Mouse (Mus musculus) gastrocnemius, postnatal 10 days (tissue): ENCODE results near the gene Tnfsf15. TPM values are rescaled to one million over a fixed set of nuclear protein-coding genes. Genes with fewer than 3 reads are reported as not detected.

Source experiments
- DNase-seq: peaks from one replicate; pipeline ENCODE4 v3.0.0; 2021; ENCODE audit warnings: mixed read lengths
- total RNA-seq, 2 experiments: library from RNA; stranded (reverse); gene quantifications; 2 replicates each; pipeline ENCODE4 v1.2.3; 2021

Tnfsf15 gene
- total RNA-seq, 2 experiments from 2014 or later = 0.09 TPM; not detected in 1

DNA sequence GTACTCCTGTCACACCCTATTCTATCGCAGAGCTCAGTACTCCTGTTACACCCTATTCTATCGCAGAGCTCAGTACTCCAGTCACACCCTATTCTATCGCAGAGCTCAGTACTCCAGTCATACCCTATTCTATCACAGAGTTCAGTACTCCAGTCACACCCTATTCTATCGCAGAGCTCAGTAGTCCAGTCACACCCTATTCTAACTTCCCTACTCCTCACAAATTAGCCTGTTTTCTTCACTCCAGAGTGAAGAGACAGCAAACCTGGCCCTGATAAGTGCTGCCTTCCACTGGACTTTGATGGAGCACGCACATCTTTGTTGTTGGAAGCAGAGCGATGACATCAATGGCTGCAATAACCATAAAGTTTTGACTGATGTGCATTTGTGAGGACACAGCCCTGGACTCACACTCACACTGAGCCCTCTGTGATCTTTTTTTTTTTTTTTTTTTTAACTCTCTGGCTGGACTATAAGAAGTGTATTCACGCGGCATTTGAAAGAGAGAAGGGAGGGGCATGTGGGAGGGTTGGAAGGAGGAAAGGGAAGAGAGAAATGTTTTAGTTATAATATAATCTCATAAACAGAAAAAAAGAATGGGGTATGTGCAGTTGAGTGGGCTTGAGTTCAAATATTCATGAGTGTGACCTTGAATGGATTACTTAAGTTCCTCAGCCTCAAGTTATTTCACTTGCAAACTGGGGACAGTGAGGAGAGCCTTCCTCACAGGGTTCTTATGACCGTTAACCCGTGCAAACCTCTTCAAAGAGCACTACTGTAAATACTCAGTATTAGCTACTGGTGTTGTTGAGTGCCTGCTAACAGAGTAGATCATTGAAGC lies 60.3 kb downstream of the Tnfsf15 start:
- no peak for DNase-seq

DNA sequence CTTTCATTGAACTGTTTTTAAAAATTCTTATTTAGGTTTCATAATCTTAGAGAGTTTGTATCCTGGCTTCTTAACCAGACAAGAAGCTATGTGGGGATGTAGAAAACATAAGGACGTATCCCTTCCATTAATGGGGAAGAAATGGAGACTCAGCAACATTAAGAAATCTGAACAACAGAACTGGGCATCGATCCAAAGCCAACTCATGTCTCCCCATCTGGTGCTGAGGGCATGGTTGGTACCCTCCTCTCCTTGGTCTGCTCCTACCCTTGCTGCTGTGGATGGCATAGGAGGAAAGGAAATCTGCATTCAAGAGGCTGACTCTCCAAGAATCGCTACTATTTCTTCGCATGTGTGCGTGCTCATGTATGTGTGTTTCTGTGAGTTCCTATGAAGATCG lies 61.2 kb downstream of the Tnfsf15 start:
- DNase-seq = no peak

DNA sequence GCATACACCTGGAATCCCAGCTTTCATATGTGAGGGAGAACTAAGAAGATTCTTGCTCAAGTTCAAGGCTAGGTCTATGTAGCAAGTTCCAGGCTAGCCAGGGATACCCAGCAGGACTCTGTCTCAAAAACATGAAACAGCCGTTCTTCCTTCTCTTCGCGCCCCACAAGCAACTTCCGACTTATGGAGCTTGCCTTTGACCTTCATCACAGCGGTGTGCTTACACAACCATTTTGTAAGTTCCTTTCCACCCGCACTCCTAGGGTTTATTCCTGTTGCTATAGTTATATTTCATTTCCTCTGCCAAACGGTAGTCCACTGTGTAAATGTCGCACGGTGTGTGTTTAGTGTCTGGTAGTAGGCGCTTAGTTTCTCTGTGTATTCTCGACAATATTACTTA lies 61.9 kb downstream of the Tnfsf15 start:
- DNase-seq = no peak

DNA sequence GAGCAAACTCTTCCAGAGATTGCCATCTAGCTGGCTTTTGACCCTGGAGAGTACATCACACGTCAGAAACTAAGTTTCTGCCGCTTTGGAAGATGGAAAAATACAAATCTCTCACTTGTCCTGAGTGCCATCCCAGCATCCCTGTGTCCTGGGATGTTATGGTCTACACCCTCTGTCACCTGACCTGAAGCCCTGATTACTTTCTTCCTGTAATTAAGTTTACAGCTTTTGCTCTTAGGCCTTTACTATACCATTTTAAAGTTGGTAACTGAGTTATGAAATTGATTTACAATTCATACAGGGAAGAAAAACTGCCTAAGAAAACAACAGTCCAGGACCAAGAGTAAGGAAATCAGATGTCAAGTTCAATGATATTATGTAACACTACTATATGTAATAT lies 62.5 kb downstream of the Tnfsf15 start:
- no peak for DNase-seq

DNA sequence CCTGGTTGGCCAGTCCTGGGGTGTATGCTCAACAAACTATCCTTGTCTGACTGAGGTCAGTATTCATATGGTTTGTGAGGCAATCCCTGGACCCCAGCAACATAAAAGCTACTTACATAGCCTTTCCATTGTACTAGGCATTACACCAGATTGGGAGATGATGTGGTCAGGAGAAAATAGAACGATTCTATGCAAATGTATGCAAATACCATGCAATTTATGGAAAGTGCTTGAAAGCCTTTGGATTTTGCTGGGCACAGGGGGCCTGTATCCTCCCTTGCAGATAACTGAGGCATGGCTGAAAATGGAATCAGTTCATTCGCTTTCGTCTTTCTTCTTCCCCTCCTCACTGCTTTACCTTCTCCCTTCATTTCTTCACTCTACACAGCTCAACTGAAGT lies 63.4 kb downstream of the Tnfsf15 start:
- DNase-seq = no peak

Other genes starting within 250 kb of the Tnfsf15 start
- gene Whrn, start 249.1 kb downstream of the Tnfsf15 start, total RNA-seq = 1 to 10 TPM; 2.5 to 4.7 TPM
- gene Atp6v1g1, start 200.3 kb downstream of the Tnfsf15 start, total RNA-seq = 100 to 1,000 TPM; 279 to 306 TPM
- 1 to 10 TPM; 7.9 to 8.8 TPM for gene Tmem268, start 186.3 kb downstream of the Tnfsf15 start, total RNA-seq
- gene Gm11213, start 139.9 kb downstream of the Tnfsf15 start, total RNA-seq = not detected
- not detected for gene Tex48, start 122.7 kb downstream of the Tnfsf15 start, total RNA-seq
- gene Gm11214, start 81.7 kb downstream of the Tnfsf15 start, total RNA-seq = not detected
- gene Tnfsf8, start 116.2 kb upstream of the Tnfsf15 start, total RNA-seq = under 1 TPM in 1 of 2 experiments, not detected in 1; 0.07 TPM